Mouse (Mus musculus): ENCODE data around the gene 4933411K16Rik.

- no peak for TF ChIP-seq POLR2A (IDR thresholded peaks at IDR 0.05; ENCODE audit: control insufficient read depth, extremely low read depth, insufficient read depth, low read length, poor library complexity)
- no peak for TF ChIP-seq CTCF (IDR thresholded peaks at IDR 0.05; ENCODE audit: borderline replicate concordance, control insufficient read depth, extremely low read depth, insufficient read depth, low read length, poor library complexity)
These were observed 3.8 kb downstream of the 4933411K16Rik start for GRCm38 (mm10) chr19:42055881-42056280.

All from thymus, adult 2 months (tissue).